Mouse (Mus musculus) fat pad, adult 2 months (tissue): ENCODE data around the gene Hand1.

Source experiments
- DNase-seq: peaks from one replicate; pipeline ENCODE4 v3.0.0-alpha.2; 2011; ENCODE audit warnings: low read depth, low spot score; ENCODE audit errors: extremely low read depth

Gene Hand1

DNA sequence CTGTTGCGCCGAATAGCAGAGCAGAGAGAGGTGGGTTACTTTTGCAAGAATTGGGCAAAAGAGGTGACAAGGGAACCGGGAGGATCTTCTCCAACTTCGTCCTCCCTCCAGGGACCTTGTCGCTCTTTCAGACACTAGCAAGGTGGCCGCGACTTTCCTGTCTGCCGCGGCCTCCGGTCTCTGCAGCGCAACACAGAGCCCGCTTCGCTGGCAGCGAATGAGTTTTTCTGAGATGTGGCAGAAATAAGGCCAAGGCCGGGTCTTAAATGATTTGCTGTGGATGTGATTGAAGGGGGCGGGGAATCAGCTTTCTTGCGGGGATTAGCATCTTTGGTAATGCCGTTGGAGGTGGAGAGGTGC is 30.1 kb downstream of the Hand1 start:
- DNase-seq, result no peak

DNA sequence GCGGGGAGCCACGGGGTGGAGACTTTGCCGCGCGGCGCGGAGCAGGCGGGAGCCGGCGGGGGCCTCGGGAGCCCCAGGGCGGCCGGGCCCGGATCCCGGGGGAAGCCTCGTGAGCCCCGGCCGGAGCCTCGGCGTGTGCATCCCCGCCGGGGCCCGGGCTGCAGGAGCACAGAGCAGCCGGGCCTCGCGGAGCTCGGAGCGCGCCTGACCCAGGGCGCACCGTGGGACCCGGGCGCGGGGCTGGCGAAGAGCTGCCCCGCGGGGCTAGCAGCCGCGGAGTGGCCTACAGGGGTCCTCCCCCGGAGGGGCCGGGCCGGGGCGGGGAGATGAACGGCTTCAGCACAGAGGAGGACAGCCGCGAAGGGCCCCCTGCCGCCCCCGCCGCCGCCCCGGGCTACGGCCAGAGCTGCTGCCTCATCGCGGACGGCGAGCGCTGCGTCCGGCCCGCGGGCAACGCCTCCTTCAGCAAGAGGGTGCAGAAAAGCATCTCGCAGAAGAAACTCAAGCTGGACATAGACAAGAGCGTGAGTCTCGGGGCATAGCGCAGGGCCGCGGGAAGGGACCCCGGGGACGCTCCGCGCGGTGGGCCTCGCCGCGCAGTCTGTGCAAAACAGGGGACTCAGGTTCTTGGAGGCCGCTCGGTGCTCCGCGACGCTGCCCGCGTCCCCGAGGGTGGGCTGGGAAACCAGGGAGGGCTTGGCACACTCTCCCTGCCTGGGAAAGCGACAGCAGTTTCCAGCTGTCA is 30.7 kb downstream of the Hand1 start:
- DNase-seq, result no peak

DNA sequence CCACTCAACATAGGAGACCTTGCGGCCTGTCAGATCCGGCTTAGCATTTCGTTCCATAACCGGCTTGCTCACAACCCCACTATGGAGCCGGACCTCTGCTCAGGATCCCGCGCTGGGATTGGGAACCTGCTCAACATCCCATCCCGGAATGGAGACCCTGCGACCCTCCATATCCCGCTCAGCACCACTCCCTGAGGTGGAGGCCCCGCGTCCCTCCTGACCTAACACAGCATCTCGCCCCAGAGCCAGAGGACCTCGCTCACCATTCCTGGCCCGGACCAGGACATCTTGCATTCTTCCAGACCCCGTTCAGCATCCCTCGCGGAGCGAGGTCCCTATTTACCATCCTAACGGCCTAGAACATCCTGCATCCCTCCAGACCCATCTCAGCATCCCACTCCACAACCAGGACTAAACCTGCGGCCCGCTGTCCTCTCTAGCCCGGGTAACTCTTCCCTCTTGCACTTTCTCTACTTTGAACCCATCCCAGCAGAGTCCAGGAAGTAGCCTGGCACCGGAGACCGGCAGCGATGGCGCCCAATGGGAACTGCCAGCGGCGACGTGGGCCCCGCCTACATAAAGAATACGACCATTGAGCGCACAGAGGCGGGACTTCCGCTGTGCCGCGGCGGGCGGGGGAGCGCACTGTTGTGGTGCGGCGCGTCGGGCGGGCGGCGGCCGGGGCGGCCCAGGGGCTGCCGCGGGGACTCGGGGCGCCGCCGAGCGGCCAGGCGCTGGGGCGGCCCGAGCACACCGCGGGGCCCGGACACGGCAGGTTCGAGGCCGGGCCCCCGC is 31.4 kb downstream of the Hand1 start, which contains the start of gene Sap30l:
Sap30l (plus strand) TSS at position 667 of the 795 bp plus-strand sequence.
- no peak for DNase-seq

DNA sequence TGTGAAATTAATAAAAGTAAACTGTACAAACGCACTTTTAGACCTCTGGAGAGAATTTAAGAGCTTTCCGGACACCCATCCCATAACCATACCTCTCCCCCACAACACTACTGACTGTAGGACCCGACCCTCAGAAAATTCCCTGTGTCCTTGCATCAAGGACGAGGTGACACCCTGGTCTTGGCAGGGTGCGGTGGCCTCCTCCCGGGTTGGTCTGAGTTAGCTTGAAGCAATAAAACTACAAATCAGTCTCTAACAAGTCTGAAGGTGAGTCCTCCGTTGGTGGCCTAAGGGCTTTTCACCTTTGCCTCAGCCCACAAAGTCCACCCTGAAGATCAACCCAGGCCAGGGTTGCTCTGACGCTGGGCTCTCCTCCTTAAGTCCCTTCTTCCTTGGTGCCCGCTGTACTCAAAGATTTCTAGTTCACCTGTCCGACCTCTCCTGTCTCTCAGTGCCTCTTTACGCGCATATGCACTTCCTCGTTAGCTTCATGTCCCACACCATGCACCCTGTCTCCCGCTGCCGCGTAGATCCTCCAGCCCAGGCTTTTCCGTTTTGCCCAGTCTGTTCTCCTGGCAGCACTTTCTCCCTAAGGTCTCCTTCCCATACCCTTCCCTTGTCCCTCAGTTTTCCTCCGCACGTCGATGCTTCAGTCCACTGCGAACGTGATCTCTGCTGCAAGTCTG is 32.2 kb downstream of the Hand1 start:
- DNase-seq, result no peak

DNA sequence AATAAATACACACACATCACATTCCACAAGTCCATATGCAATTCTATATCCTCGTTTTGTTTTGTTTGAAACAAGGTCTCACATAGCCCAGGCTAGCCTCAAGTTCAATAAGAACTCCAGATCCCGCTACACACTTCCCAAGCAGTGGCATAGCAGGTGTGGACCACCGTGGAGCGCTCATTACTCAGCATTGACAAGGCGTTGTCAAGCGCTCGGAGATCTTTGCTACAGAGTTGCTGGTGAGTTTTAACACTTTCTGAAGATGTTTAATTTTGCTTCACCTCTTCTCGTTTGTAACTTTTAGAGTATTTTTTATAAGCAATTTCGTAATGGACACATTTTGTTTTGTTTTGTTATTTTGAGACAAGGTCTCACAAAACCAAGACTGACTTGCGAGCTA is 33.2 kb downstream of the Hand1 start:
- DNase-seq, result no peak

DNA sequence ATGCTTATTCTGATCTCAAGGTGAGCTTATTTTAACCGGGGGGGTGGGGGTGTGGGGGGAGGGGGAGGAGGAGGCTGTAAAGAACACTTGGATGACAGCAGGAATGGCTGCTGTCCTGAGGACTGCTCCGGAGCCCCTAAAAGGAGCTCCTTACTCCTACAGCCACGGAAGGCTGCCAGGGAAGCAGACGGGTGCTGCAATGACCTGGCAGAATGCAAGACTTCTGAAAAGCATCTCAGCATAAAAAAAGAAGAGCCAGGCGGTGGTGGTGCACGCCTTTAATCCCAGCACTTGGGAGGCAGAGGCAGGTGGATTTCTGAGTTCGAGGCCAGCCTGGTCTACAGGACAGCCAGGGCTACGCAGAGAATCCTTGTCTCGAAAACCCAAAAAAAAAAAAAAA is 34.8 kb downstream of the Hand1 start:
- no peak for DNase-seq

DNA sequence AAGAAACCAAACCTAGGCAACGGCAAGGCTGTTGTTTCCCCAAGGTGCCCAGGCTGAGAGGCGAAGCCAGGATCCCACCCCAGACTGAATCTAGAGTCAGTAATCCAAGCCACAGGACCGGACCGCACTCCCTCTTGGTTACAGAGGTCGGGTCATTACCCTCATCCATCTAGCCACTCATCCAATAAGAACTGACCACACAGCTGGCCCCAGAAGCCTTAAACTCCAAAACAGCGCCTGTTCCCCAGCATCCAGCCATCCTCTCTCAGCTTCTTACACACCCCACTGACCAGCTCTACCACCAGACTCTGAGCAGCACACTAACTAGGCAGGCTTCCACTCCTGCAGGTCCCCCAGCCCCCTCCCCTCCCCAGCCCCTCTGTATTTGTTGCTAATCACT is 37.5 kb downstream of the Hand1 start:
- DNase-seq, result no peak

DNA sequence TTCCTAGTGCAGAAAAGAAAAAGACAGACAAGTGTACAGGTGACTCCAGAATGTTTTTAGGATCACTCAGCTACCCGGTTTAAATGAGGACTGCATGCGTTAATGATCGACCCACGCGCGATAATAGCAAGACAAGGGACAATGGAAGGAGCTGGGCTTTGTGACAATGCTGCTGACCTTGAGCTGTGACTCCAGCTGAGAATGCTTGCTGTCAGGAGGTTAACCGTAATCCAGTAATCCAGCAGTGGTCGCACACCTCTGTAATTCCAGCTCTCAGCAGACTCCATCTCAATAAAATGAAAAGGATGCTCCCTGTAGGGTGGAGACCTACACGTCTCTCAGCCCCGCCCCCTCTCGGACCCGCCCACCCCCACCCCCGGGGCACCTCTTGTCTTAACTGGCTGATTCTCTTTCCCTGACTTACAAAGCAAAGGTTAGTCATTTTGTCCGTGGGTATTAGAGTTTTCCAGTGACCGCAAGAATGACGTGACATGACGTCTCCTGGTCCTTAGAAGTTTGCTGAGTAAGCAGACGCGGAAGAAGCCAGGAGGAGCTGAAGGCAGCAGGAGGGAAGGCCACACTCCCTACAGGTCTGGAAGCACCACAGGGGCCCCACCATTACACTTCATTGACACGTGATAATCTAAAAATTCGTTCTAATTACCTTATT is 41.6 kb downstream of the Hand1 start:
- no peak for DNase-seq

DNA sequence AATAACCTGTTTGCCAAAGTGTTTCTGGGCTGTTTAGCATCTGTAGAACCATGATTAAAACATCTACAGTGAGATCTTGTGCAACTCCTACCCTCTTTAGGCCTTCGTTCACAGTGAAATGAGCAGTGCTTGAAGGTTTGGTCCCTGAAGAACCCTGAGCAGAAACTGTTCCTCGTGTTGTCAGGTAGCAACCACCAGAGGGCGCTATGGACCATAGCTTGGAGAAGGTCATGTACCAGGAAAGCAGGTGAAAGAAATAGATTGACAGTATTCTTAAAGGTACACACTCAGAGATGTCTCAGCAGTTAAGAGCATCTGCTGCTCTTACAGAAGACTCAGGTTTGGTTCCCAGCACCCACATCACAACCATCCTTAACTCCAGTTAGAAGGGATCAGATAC is 44.7 kb downstream of the Hand1 start:
- no peak for DNase-seq

DNA sequence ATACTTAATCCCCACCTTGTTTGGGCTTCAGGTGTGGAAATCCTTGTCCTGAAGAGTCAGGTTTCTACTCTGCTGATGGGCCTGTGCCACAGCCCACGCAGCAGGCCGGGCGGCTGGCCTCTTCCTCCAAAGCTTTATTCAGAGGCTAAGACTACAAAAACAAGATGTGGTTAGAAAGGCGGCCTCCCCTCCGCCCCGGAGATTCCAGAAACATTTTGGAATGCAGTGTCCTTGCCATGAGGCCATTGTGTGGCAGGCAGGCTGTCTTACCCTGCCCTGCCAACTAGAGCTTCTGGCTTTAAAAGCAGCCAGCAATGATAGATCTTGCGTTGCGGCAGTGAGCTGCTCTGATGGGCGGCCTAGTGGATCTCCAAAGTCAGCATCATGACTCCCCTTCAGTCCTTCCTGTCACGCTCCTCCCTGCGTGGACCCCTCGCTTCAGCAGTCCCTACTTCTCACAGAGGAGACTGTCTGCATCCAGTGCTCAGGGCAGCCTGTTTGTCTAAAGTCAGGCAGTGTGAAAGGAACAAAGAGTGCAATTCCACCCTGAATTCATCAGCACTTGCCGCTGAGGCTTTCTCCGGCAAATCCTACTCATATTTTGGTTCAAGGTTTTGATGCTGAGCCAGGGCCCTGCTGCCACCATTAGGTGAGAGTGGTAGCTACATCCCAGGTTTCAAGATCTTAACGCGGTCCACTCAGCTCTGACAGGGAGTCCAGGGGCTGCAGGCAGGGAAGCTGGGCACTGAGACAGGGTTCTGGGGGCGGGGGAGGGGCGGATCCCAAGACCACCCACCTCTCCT is 45.8 kb downstream of the Hand1 start:
- no peak for DNase-seq

DNA sequence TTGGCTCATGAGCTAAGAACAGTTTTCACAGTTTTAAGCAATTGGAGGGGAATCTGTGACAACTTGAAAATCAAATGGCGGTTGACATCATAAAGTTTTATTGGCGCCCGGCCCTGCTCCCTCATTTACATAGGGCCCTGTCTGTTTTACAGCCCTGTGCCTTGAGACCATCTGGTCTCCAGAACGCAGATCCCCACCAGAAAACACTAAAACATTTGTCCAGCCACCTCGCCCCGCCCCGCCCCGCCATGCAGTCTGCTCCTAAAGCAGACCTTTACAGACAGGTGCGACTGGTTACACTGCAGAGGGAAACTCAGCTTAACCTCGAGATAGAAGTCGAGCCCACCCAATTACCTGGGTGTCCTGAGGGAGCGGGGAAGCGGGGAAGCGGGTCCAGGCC is 52.8 kb downstream of the Hand1 start:
- DNase-seq, result no peak
